Mouse (Mus musculus) layer of hippocampus, postnatal 10 days (tissue): ENCODE results near the gene Mybphl. TPM values are rescaled to one million over a fixed set of nuclear protein-coding genes. Genes with fewer than 3 reads are reported as not detected.

Source experiments
- DNase-seq, 2 experiments: peaks; one replicate each; pipeline ENCODE4 v3.0.0; 2021; ENCODE audit warnings: low spot score in 2 of 2
- long read RNA-seq: library from polyadenylated mRNA; stranded (forward); transcript quantifications from one replicate; pipeline ENCODE4 v2.0.0, GENCODE M21; 2023
- total RNA-seq, 2 experiments: library from RNA; stranded (reverse); gene quantifications; 2 replicates each; pipeline ENCODE4 v1.2.3; 2021

Gene Mybphl
- under 1 TPM in 1 of 2 experiments, not detected in 1; 0.36 TPM for total RNA-seq
- long read RNA-seq = 0 reads

GRCm38 (mm10) chr3:108364270-108364995, at the start of gene Mybphl:
Gene Mybphl, plus strand, starts transcription at chr3:108364911.
- no peak for DNase-seq

GRCm38 (mm10) chr3:108318517-108318916, 46.2 kb upstream of the Mybphl start:
- DNase-seq = no peak

GRCm38 (mm10) chr3:108321671-108322070, 43.0 kb upstream of the Mybphl start:
- no peak for DNase-seq

- no peak for DNase-seq
Measured at GRCm38 (mm10) chr3:108322136-108322535, 42.6 kb upstream of the Mybphl start.

GRCm38 (mm10) chr3:108322962-108323361, 41.7 kb upstream of the Mybphl start:
- DNase-seq = no peak

- no peak for DNase-seq
Measured at GRCm38 (mm10) chr3:108324837-108325236, 39.9 kb upstream of the Mybphl start.

GRCm38 (mm10) chr3:108325521-108325920, 39.2 kb upstream of the Mybphl start:
- no peak for DNase-seq

- DNase-seq = no peak
Measured at GRCm38 (mm10) chr3:108327275-108327674, 37.4 kb upstream of the Mybphl start.

- no peak for DNase-seq
Measured at GRCm38 (mm10) chr3:108327916-108328315, 36.8 kb upstream of the Mybphl start.

GRCm38 (mm10) chr3:108328441-108328841, 36.3 kb upstream of the Mybphl start:
- peak; percentile 67 to 75 for DNase-seq

- no peak for DNase-seq
Measured at GRCm38 (mm10) chr3:108330812-108331211, 33.9 kb upstream of the Mybphl start.

- no peak for DNase-seq
Measured at GRCm38 (mm10) chr3:108336878-108337277, 27.8 kb upstream of the Mybphl start.

GRCm38 (mm10) chr3:108341040-108341439, 23.7 kb upstream of the Mybphl start:
- DNase-seq = no peak

GRCm38 (mm10) chr3:108342185-108342584, 22.5 kb upstream of the Mybphl start:
- no peak for DNase-seq

- no peak for DNase-seq
Measured at GRCm38 (mm10) chr3:108345855-108346254, 18.9 kb upstream of the Mybphl start.

GRCm38 (mm10) chr3:108348376-108348775, 16.3 kb upstream of the Mybphl start:
- no peak for DNase-seq

- DNase-seq = no peak
Measured at GRCm38 (mm10) chr3:108355245-108355644, 9.5 kb upstream of the Mybphl start.

GRCm38 (mm10) chr3:108357051-108357450, 7.7 kb upstream of the Mybphl start:
- no peak for DNase-seq

GRCm38 (mm10) chr3:108358445-108358844, 6.3 kb upstream of the Mybphl start:
- DNase-seq = peak in 1 of 2 experiments; percentile 31

GRCm38 (mm10) chr3:108360894-108361293, 3.8 kb upstream of the Mybphl start:
- DNase-seq = no peak

- no peak for DNase-seq
Measured at GRCm38 (mm10) chr3:108363626-108364025, 1.1 kb upstream of the Mybphl start.

GRCm38 (mm10) chr3:108367173-108367572, 2.5 kb downstream of the Mybphl start:
- no peak for DNase-seq

GRCm38 (mm10) chr3:108367828-108368227, 3.1 kb downstream of the Mybphl start:
- DNase-seq = no peak
